Mouse (Mus musculus) urinary bladder, adult 18-20 months (tissue): Measurements from ENCODE around the gene Inka2.

Source experiments
- DNase-seq, 2 experiments: peaks; one replicate each; pipeline ENCODE4 v3.0.0; 2022; ENCODE audit warnings: low spot score in 2 of 2, mixed read lengths in 2 of 2

Inka2 gene

GRCm38 (mm10) chr3:105704031-105705008 lies at the start of gene Inka2:
Gene Inka2 (plus strand): TSS chr3:105704599.
- peak; percentile 65 to 69 for DNase-seq

GRCm38 (mm10) chr3:105655031-105655585 lies 49.3 kb upstream of the Inka2 start:
- DNase-seq, result no peak

GRCm38 (mm10) chr3:105660530-105660929 lies 43.9 kb upstream of the Inka2 start:
- DNase-seq, result no peak

GRCm38 (mm10) chr3:105663043-105663442 lies 41.4 kb upstream of the Inka2 start:
- DNase-seq, result no peak

GRCm38 (mm10) chr3:105665105-105665765 lies 39.2 kb upstream of the Inka2 start:
- DNase-seq, result no peak

- DNase-seq, result no peak
Observed at GRCm38 (mm10) chr3:105666996-105667523, 37.3 kb upstream of the Inka2 start.

- no peak for DNase-seq
Observed at GRCm38 (mm10) chr3:105668161-105668560, 36.2 kb upstream of the Inka2 start.

- no peak for DNase-seq
Observed at GRCm38 (mm10) chr3:105669776-105670175, 34.6 kb upstream of the Inka2 start.

- DNase-seq, result no peak
Observed at GRCm38 (mm10) chr3:105670801-105671200, 33.6 kb upstream of the Inka2 start.

GRCm38 (mm10) chr3:105674595-105675218 lies 29.7 kb upstream of the Inka2 start:
- DNase-seq, result peak; percentile 14 to 45

GRCm38 (mm10) chr3:105675932-105676331 lies 28.5 kb upstream of the Inka2 start:
- DNase-seq, result no peak

- DNase-seq, result no peak
Observed at GRCm38 (mm10) chr3:105680346-105680745, 24.1 kb upstream of the Inka2 start.

- DNase-seq, result peak in 1 of 2 experiments; percentile 35
Observed at GRCm38 (mm10) chr3:105686394-105687323, 17.7 kb upstream of the Inka2 start.

- DNase-seq, result peak; percentile 88 to 95
Observed at GRCm38 (mm10) chr3:105687324-105688060, 16.9 kb upstream of the Inka2 start, which contains the start of gene Ddx20. Gene Ddx20 (minus strand): TSS chr3:105687574.

GRCm38 (mm10) chr3:105688536-105688935 lies 15.9 kb upstream of the Inka2 start:
- no peak for DNase-seq

- DNase-seq, result no peak
Observed at GRCm38 (mm10) chr3:105693327-105694080, 10.9 kb upstream of the Inka2 start.

- DNase-seq, result no peak
Observed at GRCm38 (mm10) chr3:105695476-105696386, 8.7 kb upstream of the Inka2 start.
